Mouse (Mus musculus) forebrain, postnatal 0 days (tissue): Measurements from ENCODE around the gene Ggta1. TPM values are rescaled to one million over a fixed set of nuclear protein-coding genes. Genes with fewer than 3 reads are reported as not detected.

Source experiments
- ATAC-seq: fragments of 200-750 bp; cut with Nextera tagmentation; 2 replicates; pipeline ENCODE4 v1.8.0; 2017; ENCODE audit warnings: mild to moderate bottlenecking, moderate library complexity
- DNase-seq: peaks from one replicate; pipeline ENCODE4 v3.0.0-alpha.2; 2015
- H3K27ac ChIP-seq: fragments of 300-500 bp; sonication (generic); 2 replicates; pipeline ENCODE4 v1.5.1; 2014; ENCODE audit warnings: low read depth, mild to moderate bottlenecking, antibody characterized with exemption, low read length, moderate library complexity, mixed read lengths
- H3K27me3 ChIP-seq: fragments of 300-500 bp; sonication (generic); 2 replicates; pipeline ENCODE4 v1.6.1; 2014; ENCODE audit warnings: mild to moderate bottlenecking, low read length, mixed read lengths; ENCODE audit not compliant: insufficient read depth
- H3K36me3 ChIP-seq: fragments of 300-500 bp; sonication (generic); 2 replicates; pipeline ENCODE4 v1.6.1; 2014; ENCODE audit warnings: mild to moderate bottlenecking, moderate library complexity; ENCODE audit not compliant: insufficient read depth
- H3K4me1 ChIP-seq: fragments of 300-500 bp; sonication (generic); 2 replicates; pipeline ENCODE4 v1.6.1; 2014; ENCODE audit warnings: antibody characterized with exemption; ENCODE audit not compliant: insufficient read depth
- H3K4me2 ChIP-seq: fragments of 300-500 bp; sonication (generic); 2 replicates; pipeline ENCODE4 v1.6.1; 2014; ENCODE audit warnings: low read depth, mild to moderate bottlenecking, moderate library complexity
- H3K4me3 ChIP-seq: fragments of 300-500 bp; sonication (generic); 2 replicates; pipeline ENCODE4 v1.5.1; 2014; ENCODE audit warnings: low read depth, low read length, mixed read lengths
- H3K9ac ChIP-seq: fragments of 300-500 bp; sonication (generic); 2 replicates; pipeline ENCODE4 v1.6.1; 2014; ENCODE audit warnings: mild to moderate bottlenecking
- H3K9me3 ChIP-seq: fragments of 300-500 bp; sonication (generic); 2 replicates; pipeline ENCODE4 v1.6.1; 2016; ENCODE audit warnings: low read length
- CTCF ChIP-seq: sonication (generic); IDR thresholded peaks from 2 replicates; pipeline ENCODE4 v1.5.1; 2016; ENCODE audit warnings: antibody characterized with exemption, control low read depth, low read depth
- WGBS: fragments of 180-500 bp; shearing (Covaris S2); extraction: QIAGEN DNeasy Blood & Tissue Kit; methylation state at CpG from one replicate; pipeline ENCODE4 v1.1.7; 2014; 5-methylcytosine and 5-hydroxymethylcytosine counted together
- polyA plus RNA-seq: library from polyadenylated mRNA; unstranded; fragments of >200 nt; fragmentation: Nextera tagmentation; extraction: Ambion mirVana; gene quantifications from 2 replicates; pipeline ENCODE4 v1.2.1, GENCODE M21; 2015
- total RNA-seq: library from RNA; depleted of rRNA; stranded (reverse); fragments of >200 nt; gene quantifications from 2 replicates; pipeline ENCODE4 v1.2.3, GENCODE M21; 2014

Ggta1 gene
- total and polyA plus RNA-seq, 2 experiments from 2014 or later, result 4.3 to 6.8 TPM

GRCm38 (mm10) chr2:35478812-35479122 lies 15.7 kb upstream of the Ggta1 start:
- ATAC-seq, result no peak
- Histone ChIP-seq H3K9me3 (no peaks in the 10 kb centered on the region), H3K4me3 (no peak overlapping the region), H3K36me3 (no peaks in the 10 kb centered on the region), H3K9ac (no peak overlapping the region), H3K4me1 (no peaks in the 10 kb centered on the region; the same call in 1 of the 2 replicates), H3K4me2 (no peak overlapping the region), H3K27me3 (no peaks in the 10 kb centered on the region), H3K27ac (no peak overlapping the region)
- no peak for DNase-seq
- no peak for TF ChIP-seq CTCF
- 55% methylated on average over 3 of the region's 3 CpGs for WGBS

DNA sequence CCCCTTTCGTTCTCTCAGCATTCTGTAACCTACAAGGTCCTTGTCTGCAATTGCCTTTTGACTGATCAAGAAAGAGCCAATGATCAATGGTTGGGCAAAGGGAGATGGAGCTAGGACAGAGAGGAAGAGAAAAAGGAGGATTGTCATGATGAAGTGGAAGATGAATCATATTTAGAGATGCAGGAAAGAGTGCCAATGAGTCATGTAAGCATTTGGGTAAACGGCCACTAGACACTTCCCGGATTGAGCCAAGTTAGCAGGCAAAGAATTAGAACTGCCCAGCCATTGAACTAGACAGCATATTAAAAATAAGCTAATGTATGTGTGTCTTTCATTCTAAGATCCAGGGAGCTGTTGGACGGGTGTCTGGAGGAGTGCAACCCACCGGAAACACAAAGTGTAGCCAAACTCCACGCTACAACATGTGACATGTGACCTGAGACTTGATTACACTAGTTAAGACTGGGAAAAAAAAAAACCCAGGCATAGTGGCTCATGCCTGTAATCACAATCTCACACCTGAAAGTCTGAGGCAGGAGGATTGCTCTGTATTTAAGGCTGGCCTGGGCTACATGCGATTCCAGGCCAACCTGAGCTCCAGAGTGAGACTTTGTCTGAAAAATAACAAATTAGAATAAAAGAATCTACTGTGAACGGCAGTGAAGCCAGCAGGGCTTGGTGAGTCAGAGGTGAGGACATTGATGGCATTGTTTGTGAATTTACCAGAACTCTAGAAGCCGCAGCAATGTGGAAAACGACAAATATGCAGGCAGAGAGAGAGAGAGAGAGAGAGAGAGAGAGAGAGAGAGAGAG lies 15.2 kb upstream of the Ggta1 start:
- H3K9ac ChIP-seq, result no peak overlapping the region
- no peak overlapping the region for H3K4me2 ChIP-seq
- no peaks in the 10 kb centered on the region; the same call in 1 of the 2 replicates for H3K4me1 ChIP-seq
- H3K27me3 ChIP-seq, result no peaks in the 10 kb centered on the region
- no peak overlapping the region for H3K4me3 ChIP-seq
- no peak overlapping the region for H3K27ac ChIP-seq
- no peak for ATAC-seq
- H3K9me3 ChIP-seq, result no peaks in the 10 kb centered on the region
- 76% methylated on average over 10 of the region's 10 CpGs for WGBS
- H3K36me3 ChIP-seq, result no peaks in the 10 kb centered on the region
- no peak for TF ChIP-seq CTCF
- DNase-seq, result no peak

DNA sequence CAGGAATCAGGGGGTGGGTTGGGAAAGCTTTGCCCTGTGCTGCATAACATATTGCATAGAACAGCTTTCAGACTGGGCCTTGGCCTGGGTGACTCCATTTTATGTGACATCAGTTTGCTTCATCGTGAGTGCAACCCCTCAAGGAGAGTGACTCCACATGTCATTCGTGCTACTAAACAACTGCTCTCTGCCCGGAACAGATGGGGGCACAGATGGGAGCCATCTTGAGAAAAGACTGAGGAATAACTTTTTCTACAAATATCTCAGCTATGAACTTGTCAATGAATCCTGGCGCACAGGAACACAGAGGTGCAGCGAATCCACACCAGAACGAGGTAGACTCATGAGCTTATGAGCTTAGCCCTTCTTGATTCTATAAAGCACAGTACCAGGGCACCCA lies 14.3 kb upstream of the Ggta1 start:
- Histone ChIP-seq H3K36me3 (no peaks in the 10 kb centered on the region), H3K4me2 (no peak overlapping the region), H3K4me1 (no peaks in the 10 kb centered on the region; the same call in 1 of the 2 replicates), H3K27me3 (no peaks in the 10 kb centered on the region), H3K4me3 (no peak overlapping the region), H3K9me3 (no peaks in the 10 kb centered on the region), H3K27ac (no peak overlapping the region), H3K9ac (no peak overlapping the region)
- peak; percentile 52 for DNase-seq
- peak; percentile 45; the same call in 1 of the 2 replicates for ATAC-seq
- no peak for TF ChIP-seq CTCF
- 77% methylated on average over 6 of the region's 6 CpGs for WGBS

GRCm38 (mm10) chr2:35474916-35475315 lies 11.9 kb upstream of the Ggta1 start:
- no peak for ATAC-seq
- TF ChIP-seq CTCF, result no peak
- Histone ChIP-seq H3K9me3 (no peaks in the 10 kb centered on the region), H3K4me3 (no peak overlapping the region), H3K27ac (no peak overlapping the region), H3K9ac (no peak overlapping the region), H3K27me3 (no peaks in the 10 kb centered on the region), H3K4me1 (no peaks in the 10 kb centered on the region), H3K36me3 (no peaks in the 10 kb centered on the region), H3K4me2 (no peak overlapping the region)
- no peak for DNase-seq
- WGBS, result 87% methylated on average over 1 of the region's 1 CpGs

- no peak for TF ChIP-seq CTCF
- Histone ChIP-seq H3K4me3 (no peak overlapping the region), H3K27me3 (no peaks in the 10 kb centered on the region), H3K36me3 (no peaks in the 10 kb centered on the region), H3K9me3 (no peaks in the 10 kb centered on the region), H3K9ac (no peak overlapping the region), H3K4me2 (no peak overlapping the region), H3K27ac (no peak overlapping the region), H3K4me1 (no peaks in the 10 kb centered on the region)
- 82% methylated on average over 3 of the region's 3 CpGs for WGBS
- DNase-seq (no peak), ATAC-seq (no peak)
Measured at GRCm38 (mm10) chr2:35469266-35469665, 6.2 kb upstream of the Ggta1 start.

- no peak overlapping the region for H3K9ac ChIP-seq
- no peak for ATAC-seq
- no peaks in the 10 kb centered on the region for H3K9me3 ChIP-seq
- no peaks in the 10 kb centered on the region for H3K36me3 ChIP-seq
- no peak for TF ChIP-seq CTCF
- WGBS, result 78% methylated on average over 2 of the region's 2 CpGs
- H3K4me2 ChIP-seq, result no peak overlapping the region
- no peak overlapping the region for H3K27ac ChIP-seq
- DNase-seq, result no peak
- H3K4me1 ChIP-seq, result no peaks in the 10 kb centered on the region
- no peaks in the 10 kb centered on the region for H3K27me3 ChIP-seq
- no peak overlapping the region for H3K4me3 ChIP-seq
Measured at GRCm38 (mm10) chr2:35468276-35468675, 5.2 kb upstream of the Ggta1 start.

- no peaks in the 10 kb centered on the region for H3K9me3 ChIP-seq
- DNase-seq, result no peak
- H3K9ac ChIP-seq, result no peak overlapping the region
- H3K36me3 ChIP-seq, result no peaks in the 10 kb centered on the region
- no peak overlapping the region for H3K4me3 ChIP-seq
- no peaks in the 10 kb centered on the region for H3K27me3 ChIP-seq
- no peak overlapping the region for H3K4me2 ChIP-seq
- no peak for ATAC-seq
- WGBS, result 80% methylated on average over 3 of the region's 3 CpGs
- H3K4me1 ChIP-seq, result no peaks in the 10 kb centered on the region
- TF ChIP-seq CTCF, result no peak
- H3K27ac ChIP-seq, result no peak overlapping the region
Measured at GRCm38 (mm10) chr2:35467855-35468254, 4.8 kb upstream of the Ggta1 start.
